Mouse (Mus musculus) embryonic fibroblast, embryonic 13.5 days (primary cell): ENCODE measurements around the gene Rai14. TPM values are rescaled to one million over a fixed set of nuclear protein-coding genes. Genes with fewer than 3 reads are reported as not detected.

Experiments
- H3K27ac ChIP-seq: 2 replicates; pipeline ENCODE4 v1.5.1; 2012; ENCODE audit warnings: low read length, control low read depth, inconsistent platforms; ENCODE audit not compliant: insufficient read depth
- H3K4me1 ChIP-seq: 2 replicates; pipeline ENCODE4 v1.6.1; 2011; ENCODE audit warnings: low read length; ENCODE audit not compliant: control insufficient read depth, insufficient read depth
- H3K4me3 ChIP-seq: 2 replicates; pipeline ENCODE4 v1.5.1; 2011; ENCODE audit warnings: mild to moderate bottlenecking, control low read depth, low read length; ENCODE audit not compliant: insufficient read depth
- CTCF ChIP-seq: IDR thresholded peaks from 2 replicates; pipeline ENCODE4 v1.5.1; 2011; ENCODE audit warnings: mild to moderate bottlenecking, control low read depth, low read length, moderate library complexity, borderline replicate concordance; ENCODE audit not compliant: insufficient read depth
- POLR2A ChIP-seq: IDR thresholded peaks from 2 replicates; pipeline ENCODE4 v1.6.1; 2011; ENCODE audit warnings: low read depth, mild to moderate bottlenecking, control low read depth, low read length, moderate library complexity
- polyA plus RNA-seq: library from polyadenylated mRNA; stranded (reverse); fragments of >200 nt; gene quantifications from 2 replicates; pipeline ENCODE4 v1.2.4, GENCODE M21; 2011; ENCODE audit warnings: low read depth; ENCODE audit not compliant: missing spikeins, insufficient read length

The Rai14 gene
- polyA plus RNA-seq, 1 experiment, result 136 TPM

DNA sequence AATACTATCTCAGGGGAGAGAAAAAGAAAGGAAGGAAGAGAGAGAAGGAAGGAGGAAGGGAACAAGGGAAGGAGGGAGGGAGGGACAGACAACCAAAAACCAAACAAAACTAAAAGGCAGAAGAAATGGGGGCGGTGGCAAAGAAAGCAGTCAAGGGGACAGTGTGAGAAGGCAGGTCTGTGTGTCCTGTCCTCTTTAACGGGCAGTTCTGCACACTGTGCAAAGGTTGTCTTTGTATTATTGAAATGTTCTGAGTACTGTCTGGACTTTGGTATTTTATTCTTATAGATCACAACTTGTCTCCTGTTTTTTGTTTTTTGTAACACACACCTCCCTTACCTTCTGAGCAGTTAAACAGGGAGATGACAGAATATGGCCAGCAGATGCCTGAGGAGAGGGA is 55.6 kb downstream of the Rai14 start:
- TF ChIP-seq POLR2A (no peak), CTCF (no peak)
- Histone ChIP-seq H3K27ac (no peak overlapping the region), H3K4me3 (no peak overlapping the region), H3K4me1 (peaks cover 4% of the 10 kb centered on the region; the same call in 1 of the 2 replicates)

DNA sequence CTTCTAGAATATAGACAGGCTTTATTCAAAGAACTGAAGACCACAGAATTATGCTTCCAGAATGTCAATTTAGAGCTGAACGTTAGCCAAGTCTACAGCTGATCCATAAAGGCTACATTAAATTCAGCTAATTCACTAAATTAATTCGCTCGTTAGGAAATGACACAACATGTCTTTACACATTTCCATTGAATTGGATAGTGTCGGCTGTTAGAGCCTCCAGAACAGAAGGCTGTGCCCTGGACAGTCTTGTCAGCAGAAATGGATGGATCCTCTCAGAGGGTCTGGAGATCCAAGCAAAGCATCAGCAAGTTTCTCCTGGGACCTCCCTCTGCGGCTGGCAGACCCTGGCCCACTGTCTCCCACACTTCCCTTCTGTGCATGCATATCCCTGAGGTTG is 58.3 kb downstream of the Rai14 start:
- H3K4me1 ChIP-seq, result no peaks in the 10 kb centered on the region
- no peak overlapping the region for H3K4me3 ChIP-seq
- H3K27ac ChIP-seq, result no peak overlapping the region
- no peak for TF ChIP-seq CTCF

DNA sequence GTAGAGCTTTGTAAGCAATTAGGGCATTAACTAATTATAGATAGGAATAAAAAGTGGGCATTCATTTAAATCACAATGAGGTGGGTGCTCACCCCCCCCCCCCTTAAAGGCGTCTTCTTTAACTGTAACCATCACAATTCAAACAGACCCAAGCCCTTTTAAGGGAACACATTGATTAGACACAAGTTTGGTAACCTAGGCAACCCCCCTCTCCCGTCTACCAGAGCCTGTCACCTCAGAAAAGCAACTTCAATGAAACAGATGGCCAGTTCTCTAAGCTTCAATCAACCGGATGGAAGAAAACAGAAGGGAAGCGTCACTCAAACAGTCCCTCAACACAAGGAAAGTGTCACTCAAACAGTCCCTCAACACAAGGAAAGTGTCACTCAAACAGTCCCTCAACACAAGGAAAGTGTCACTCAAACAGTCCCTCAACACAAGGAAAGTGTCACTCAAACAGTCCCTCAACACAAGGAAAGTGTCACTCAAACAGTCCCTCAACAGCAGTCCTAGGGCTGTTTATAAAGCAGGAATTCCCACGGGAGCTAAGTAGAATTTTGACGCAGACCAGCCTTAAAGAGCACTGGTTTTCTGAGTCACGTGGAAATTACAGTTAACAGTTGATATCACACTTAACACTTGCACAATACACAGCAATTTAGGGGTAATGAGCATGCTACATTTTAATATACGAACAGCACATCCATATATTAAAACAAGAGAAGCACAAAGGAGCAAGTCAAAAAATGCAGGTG is 59.1 kb downstream of the Rai14 start:
- Histone ChIP-seq H3K4me3 (no peak overlapping the region), H3K4me1 (no peaks in the 10 kb centered on the region), H3K27ac (no peak overlapping the region)
- no peak for TF ChIP-seq CTCF
- TF ChIP-seq POLR2A, result no peak

DNA sequence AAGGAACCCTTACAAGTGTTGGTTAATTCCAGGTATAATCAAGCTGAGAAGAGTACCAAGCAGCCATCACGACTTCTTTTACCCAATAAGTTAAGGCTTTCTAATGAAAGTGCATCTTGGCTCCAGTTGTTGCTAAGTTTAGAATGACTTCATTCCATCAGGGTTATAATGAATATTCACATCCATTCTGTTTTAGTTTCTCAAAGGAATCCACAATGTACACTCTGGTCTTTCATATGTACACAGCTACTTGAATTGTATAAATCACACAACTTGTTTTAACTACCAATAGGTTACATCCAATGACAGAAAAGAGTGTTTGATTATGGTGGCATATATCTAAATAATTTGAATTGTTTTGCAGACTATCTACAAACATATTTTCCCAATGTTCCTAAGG is 59.7 kb downstream of the Rai14 start:
- peaks cover 4% of the 10 kb centered on the region; the same call in 1 of the 2 replicates for H3K4me1 ChIP-seq
- no peak for TF ChIP-seq CTCF
- TF ChIP-seq POLR2A, result no peak
- no peak overlapping the region for H3K27ac ChIP-seq
- no peak overlapping the region for H3K4me3 ChIP-seq

DNA sequence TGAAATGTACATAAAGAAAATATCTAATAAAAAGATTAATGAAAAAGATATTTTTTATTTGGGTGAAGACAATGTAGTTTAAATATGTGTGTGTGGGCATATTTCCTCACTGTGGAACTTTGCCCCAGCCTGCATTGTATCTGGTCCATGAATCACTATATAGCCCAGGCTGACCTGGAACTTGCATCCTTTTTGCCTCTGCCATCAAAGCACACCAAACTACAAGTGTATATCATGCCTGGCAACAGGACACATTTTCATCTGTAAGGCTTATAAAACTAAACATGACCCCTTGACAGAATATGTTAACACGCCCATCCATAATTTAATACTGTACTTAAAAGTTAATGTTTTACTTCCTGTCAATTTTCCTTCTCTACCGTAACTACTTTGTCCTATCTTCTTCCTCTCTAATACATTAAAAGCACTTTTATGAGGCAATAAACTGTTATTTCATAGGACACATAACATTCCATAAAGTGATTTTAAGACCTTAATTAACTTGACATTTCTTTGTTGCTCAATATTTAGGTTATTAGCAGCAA is 61.4 kb downstream of the Rai14 start:
- peaks cover 11% of the 10 kb centered on the region for H3K4me1 ChIP-seq
- no peak for TF ChIP-seq CTCF
- no peak for TF ChIP-seq POLR2A
- H3K4me3 ChIP-seq, result no peak overlapping the region
- H3K27ac ChIP-seq, result no peak overlapping the region

DNA sequence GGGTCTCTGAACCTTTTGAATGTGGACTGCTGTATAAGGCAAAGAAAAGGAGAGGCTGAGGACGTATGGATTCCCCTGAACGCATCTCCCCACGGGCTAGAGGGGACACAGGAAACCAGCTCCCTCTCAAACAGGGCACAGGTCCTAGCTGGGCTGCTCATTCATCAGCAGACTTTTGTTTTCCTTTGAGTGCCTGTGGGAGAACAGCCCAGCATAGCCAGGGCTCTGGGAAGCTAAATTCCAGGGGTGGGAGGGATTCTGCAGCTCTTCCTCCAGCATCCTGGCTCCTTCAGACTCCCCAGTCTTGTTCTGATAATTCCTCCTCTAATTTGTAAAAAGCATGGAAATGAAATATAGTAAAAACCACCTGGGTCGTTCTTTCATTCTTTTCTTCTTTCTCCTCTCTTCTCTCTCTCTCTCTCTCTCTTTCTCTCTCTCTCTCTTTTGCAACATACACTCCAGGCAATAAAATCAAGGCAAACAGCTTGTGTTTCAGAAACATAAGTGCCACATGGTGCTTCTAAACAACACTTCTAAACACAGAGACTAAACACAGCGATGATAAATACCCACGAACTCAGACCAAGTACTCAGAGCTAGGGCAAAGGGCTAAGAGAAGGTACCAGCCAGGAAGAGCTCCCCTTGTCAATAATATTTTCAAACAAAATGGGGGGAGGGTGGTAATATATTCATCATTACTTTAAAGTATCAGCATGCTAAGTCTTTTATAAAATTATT is 65.9 kb downstream of the Rai14 start:
- Histone ChIP-seq H3K4me1 (peaks cover 27% of the 10 kb centered on the region), H3K27ac (peak overlapping the region; percentile 72), H3K4me3 (no peak overlapping the region)
- TF ChIP-seq CTCF (no peak), POLR2A (no peak)

DNA sequence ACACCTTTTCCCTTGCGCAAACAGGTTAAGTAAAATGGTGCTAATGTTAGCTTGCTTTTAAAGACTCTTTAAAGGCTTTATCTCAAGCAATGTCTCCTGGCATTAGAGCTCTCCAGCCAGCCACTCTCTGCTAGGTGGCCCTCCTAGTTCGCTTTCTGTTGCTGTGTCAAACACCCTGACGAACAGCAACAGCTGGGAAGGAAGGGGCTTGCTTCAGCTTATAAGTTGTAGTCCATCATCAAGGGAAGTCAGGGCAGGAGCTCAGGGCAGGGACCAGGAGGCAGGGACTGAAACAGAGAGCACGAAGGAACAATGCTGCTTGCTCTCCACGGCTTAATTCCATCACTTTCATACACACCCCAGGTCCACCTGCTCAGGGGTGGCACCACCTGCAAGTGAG is 68.1 kb downstream of the Rai14 start:
- TF ChIP-seq POLR2A (no peak), CTCF (no peak)
- Histone ChIP-seq H3K27ac (no peak overlapping the region), H3K4me3 (no peak overlapping the region), H3K4me1 (peaks cover 35% of the 10 kb centered on the region)

DNA sequence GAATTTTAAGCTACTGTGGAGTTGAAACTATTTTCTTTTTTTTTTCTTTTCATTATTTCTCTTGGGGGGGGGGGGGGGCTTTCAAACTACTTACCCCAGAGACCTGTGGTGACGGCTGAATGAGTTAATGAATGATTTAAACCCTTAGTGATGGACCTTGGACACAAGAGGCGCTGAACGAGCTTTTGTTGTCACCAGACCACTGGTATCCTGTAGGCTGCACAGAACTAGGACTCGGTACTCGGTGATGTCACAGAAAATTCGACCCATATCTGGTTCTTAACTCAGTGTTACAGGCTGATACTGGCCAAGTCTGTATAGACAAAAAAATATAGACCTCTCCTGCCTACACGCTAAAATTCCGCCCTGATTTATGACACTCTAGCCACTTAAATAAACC is 69.3 kb downstream of the Rai14 start:
- Histone ChIP-seq H3K4me1 (peaks cover 37% of the 10 kb centered on the region), H3K27ac (0 out of 2 replicates have a peak overlapping the region, but pooled peaks have one; percentile 9), H3K4me3 (no peak overlapping the region)
- TF ChIP-seq CTCF, result no peak
- TF ChIP-seq POLR2A, result no peak

DNA sequence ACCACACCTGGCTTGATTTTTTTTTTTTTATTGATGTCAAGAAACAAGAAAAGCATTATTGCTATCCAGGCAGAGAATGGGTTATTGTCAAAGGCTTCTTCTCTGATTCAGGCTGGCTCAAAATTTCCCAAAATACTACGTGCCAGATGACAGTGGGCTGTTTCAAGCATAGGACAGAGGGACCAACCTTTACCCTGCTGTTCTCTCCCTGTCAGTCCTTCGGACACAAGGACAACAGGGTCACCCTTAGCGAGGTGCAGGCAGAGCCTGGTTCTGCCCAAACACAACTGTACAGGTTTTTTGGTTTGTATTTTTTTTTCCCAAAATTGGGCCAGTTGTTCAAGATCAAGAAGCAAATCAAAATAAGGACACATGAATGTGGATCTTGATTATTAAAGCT is 70.6 kb downstream of the Rai14 start:
- no peak for TF ChIP-seq CTCF
- no peak for TF ChIP-seq POLR2A
- no peak overlapping the region for H3K27ac ChIP-seq
- H3K4me3 ChIP-seq, result no peak overlapping the region
- peaks cover 31% of the 10 kb centered on the region for H3K4me1 ChIP-seq

DNA sequence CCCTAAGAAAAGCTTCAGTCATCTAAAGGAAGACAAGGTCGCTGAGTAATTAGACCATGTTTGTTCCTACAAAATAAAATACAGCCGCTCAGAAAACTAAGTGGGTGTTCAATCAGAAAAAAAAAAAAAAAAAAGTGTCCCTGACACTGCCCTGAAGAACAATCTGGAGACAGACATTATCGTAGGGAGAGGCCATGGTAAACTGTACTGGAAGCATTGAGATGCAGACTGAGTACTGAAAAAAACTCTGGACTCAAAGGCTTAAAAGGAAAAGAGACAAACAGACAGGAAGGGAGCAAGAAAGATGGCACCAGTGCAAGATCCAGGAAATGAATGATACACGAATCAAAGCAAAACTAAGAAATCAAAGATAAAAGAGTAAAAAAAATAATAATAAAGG is 71.2 kb downstream of the Rai14 start:
- Histone ChIP-seq H3K4me1 (peaks cover 28% of the 10 kb centered on the region), H3K27ac (peak overlapping the region; percentile 85; the same call in 1 of the 2 replicates), H3K4me3 (no peak overlapping the region)
- TF ChIP-seq POLR2A (no peak), CTCF (no peak)
